In genomic region chr9:46925641-46926040, GRCm38 (mm10) we compare ENCODE assay signal across 22 mouse cellular contexts.
DNase-seq lines count a peak whose midpoint lies in the region; ATAC-seq and TF ChIP-seq lines count a peak whose summit lies in the region.
"Had no signal": no experiment of that assay in that cellular context is flagged by ENCODE, and none has a peak within 500 bp of the region (broad histone marks: within the 10 kb centered on the region; RNA-seq: fewer than 3 reads in every experiment).

No protein-coding gene starts in this region.

- no peak for ATAC-seq in lung, embryonic 14.5 days (ENCODE audit: insufficient read depth)
- ATAC-seq: forebrain, embryonic 15.5 days had no signal

- no peak overlapping the region for H3K4me3 ChIP-seq in lung, embryonic 14.5 days (ENCODE audit: low read depth, low read length)
- H3K4me3 ChIP-seq: embryonic facial prominence, embryonic 15.5 days; erythroblast, embryonic 14.5 days; forebrain, embryonic 10.5 days; forebrain, embryonic 15.5 days; heart, embryonic 12.5 days; hindbrain, embryonic 15.5 days had no signal

- H3K36me3 ChIP-seq in lung, embryonic 14.5 days (ENCODE audit: insufficient read depth) = no peaks in the 10 kb centered on the region
- H3K36me3 ChIP-seq: embryonic facial prominence, embryonic 15.5 days; forebrain, embryonic 10.5 days; forebrain, embryonic 15.5 days; heart, embryonic 12.5 days; hindbrain, embryonic 15.5 days had no signal

- H3K27me3 ChIP-seq in lung, embryonic 14.5 days (ENCODE audit: insufficient read depth, low read length) = no peaks in the 10 kb centered on the region
- H3K27me3 ChIP-seq: CH12.LX; embryonic facial prominence, embryonic 15.5 days; forebrain, embryonic 15.5 days; hindbrain, embryonic 15.5 days had no signal

- WGBS in lung, embryonic 14.5 days = 43% methylated on average over 3 of the region's 3 CpGs

- no peaks in the 10 kb centered on the region for H3K4me1 ChIP-seq in lung, embryonic 14.5 days (ENCODE audit: insufficient read depth)
- H3K4me1 ChIP-seq: forebrain, embryonic 10.5 days; forebrain, embryonic 15.5 days; heart, embryonic 12.5 days; hindbrain, embryonic 15.5 days had no signal

- H3K9ac ChIP-seq in lung, embryonic 14.5 days = no peak overlapping the region
- H3K9ac ChIP-seq: embryonic facial prominence, embryonic 15.5 days; forebrain, embryonic 15.5 days; heart, embryonic 12.5 days; hindbrain, embryonic 15.5 days had no signal

- DNase-seq in left cerebral cortex, adult 18-20 months (ENCODE audit: low spot score in 2 of 2) = peak; percentile 11 to 30
- DNase-seq in left cerebral cortex, adult 11 months (ENCODE audit: low spot score) = no peak
- DNase-seq in lung, embryonic 14.5 days = peak; percentile 50
- no peak for DNase-seq in lung, postnatal 4 days
- peak; percentile 21 for DNase-seq in brain, adult 2 months (ENCODE audit: low read depth, low spot score)
- DNase-seq in right cerebral cortex, postnatal 36 days (ENCODE audit: low spot score in 2 of 2) = peak; percentile 18 to 25
- no peak for DNase-seq in thymus, postnatal 25 days
- DNase-seq in layer of hippocampus, postnatal 25 days (ENCODE audit: extremely low spot score in 1 of 2, low spot score in 1 of 2) = no peak
- DNase-seq: adrenal gland, adult 8-10 months; adrenal gland, postnatal 36 days; cerebellum, adult 11 months; cerebellum, adult 8-10 months; cerebellum, postnatal 14 days; embryo, embryonic 11 days; gastrocnemius, postnatal 14 days had no signal

- no peak for TF ChIP-seq CTCF in lung, embryonic 14.5 days (IDR thresholded peaks at IDR 0.05; ENCODE audit: low read depth)

- no peaks in the 10 kb centered on the region for H3K9me3 ChIP-seq in lung, embryonic 14.5 days (ENCODE audit: low read depth, low read length)
- H3K9me3 ChIP-seq: embryonic facial prominence, embryonic 15.5 days; forebrain, embryonic 15.5 days; heart, embryonic 12.5 days; hindbrain, embryonic 15.5 days had no signal

- H3K4me2 ChIP-seq in lung, embryonic 14.5 days = no peak overlapping the region
- H3K4me2 ChIP-seq: embryonic facial prominence, embryonic 15.5 days; forebrain, embryonic 15.5 days; heart, embryonic 12.5 days; hindbrain, embryonic 15.5 days had no signal

- no peak overlapping the region for H3K27ac ChIP-seq in lung, embryonic 14.5 days (ENCODE audit: low read depth)
- H3K27ac ChIP-seq: embryonic facial prominence, embryonic 15.5 days; forebrain, embryonic 10.5 days; forebrain, embryonic 15.5 days; hindbrain, embryonic 15.5 days had no signal

Comparison
In these comparisons a context has a peak if more than half of its experiments do, and no peak if none do; other contexts are left out.
1. DNase-seq: peak in left cerebral cortex, adult 18-20 months (2 of 2), lung, embryonic 14.5 days (single experiment), brain, adult 2 months (single experiment) and right cerebral cortex, postnatal 36 days (2 of 2); none in left cerebral cortex, adult 11 months (single experiment), lung, postnatal 4 days (0 of 2), thymus, postnatal 25 days (single experiment) and layer of hippocampus, postnatal 25 days (0 of 2).